Mouse (Mus musculus) embryonic facial prominence, embryonic 13.5 days (tissue): ENCODE measurements around the gene Phykpl. TPM values are rescaled to one million over a fixed set of nuclear protein-coding genes. Genes with fewer than 3 reads are reported as not detected.
"Not testable (repeated sequence)": the region's sequence is repeated elsewhere in the genome, so short reads cannot be mapped to it uniquely, and the experiment has no call there.

ENCODE experiments used
- ATAC-seq: fragments of 200-750 bp; cut with Nextera tagmentation; 2 replicates; pipeline ENCODE4 v1.8.0; 2017; ENCODE audit warnings: low read depth; ENCODE audit not compliant: insufficient number of reproducible peaks, insufficient read depth, low FRiP score, low TSS enrichment
- H3K27ac ChIP-seq: fragments of 300-500 bp; sonication (generic); 2 replicates; pipeline ENCODE4 v1.5.1; 2015; ENCODE audit warnings: moderate library complexity, mild to moderate bottlenecking, inconsistent platforms
- H3K27me3 ChIP-seq: fragments of 300-500 bp; sonication (generic); 2 replicates; pipeline ENCODE4 v1.6.1; 2015; ENCODE audit warnings: mild to moderate bottlenecking, inconsistent platforms
- H3K36me3 ChIP-seq: fragments of 300-500 bp; sonication (generic); 2 replicates; pipeline ENCODE4 v1.6.1; 2015; ENCODE audit warnings: mild to moderate bottlenecking, inconsistent platforms
- H3K4me1 ChIP-seq: fragments of 300-500 bp; sonication (generic); 2 replicates; pipeline ENCODE4 v1.6.1; 2015; ENCODE audit warnings: inconsistent platforms
- H3K4me2 ChIP-seq: fragments of 300-500 bp; sonication (generic); 2 replicates; pipeline ENCODE4 v1.6.1; 2015; ENCODE audit warnings: moderate library complexity, mild to moderate bottlenecking, inconsistent platforms
- H3K4me3 ChIP-seq: fragments of 300-500 bp; sonication (generic); 2 replicates; pipeline ENCODE4 v1.5.1; 2015; ENCODE audit warnings: mild to moderate bottlenecking, inconsistent platforms
- H3K9ac ChIP-seq: fragments of 300-500 bp; sonication (generic); 2 replicates; pipeline ENCODE4 v1.6.1; 2015; ENCODE audit warnings: mild to moderate bottlenecking, inconsistent platforms
- H3K9me3 ChIP-seq: fragments of 300-500 bp; sonication (generic); 2 replicates; pipeline ENCODE4 v1.6.1; 2016; ENCODE audit warnings: inconsistent platforms
- WGBS: fragments of 180-500 bp; shearing (Covaris S2); methylation state at CpG from one replicate; pipeline ENCODE4 v1.1.7; 2015; ENCODE audit warnings: mixed read lengths; 5-methylcytosine and 5-hydroxymethylcytosine counted together
- polyA plus RNA-seq: library from polyadenylated mRNA; unstranded; fragments of >200 nt; fragmentation: Nextera tagmentation; extraction: Ambion mirVana; gene quantifications from 2 replicates; pipeline ENCODE4 v1.2.1, GENCODE M21; 2015

Phykpl gene
- polyA plus RNA-seq, 1 experiment from 2014 or later: 19.0 TPM

DNA sequence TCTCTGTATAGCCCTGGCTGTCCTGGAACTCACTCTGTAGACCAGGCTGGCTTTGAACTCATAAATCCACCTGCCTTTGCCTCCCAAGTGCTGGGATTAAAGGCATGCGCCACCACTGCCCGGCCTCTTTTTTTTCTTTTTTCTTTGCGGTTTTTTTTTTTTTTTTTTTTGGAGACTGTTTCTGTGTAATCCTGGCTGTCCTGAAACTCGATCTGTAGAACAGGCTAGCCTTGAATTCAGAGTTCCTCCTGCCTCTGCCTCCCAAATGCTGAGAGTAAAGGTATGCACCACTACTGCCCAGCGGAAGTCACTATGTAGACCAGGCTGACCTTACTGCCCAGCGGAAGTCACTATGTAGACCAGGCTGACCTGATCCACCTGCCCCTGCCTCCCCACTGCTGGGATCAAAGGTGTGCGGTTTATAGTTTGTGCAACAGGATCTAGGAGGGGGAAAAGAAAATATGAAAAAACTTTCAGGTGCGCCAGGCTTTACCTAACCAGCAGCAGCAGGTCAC, 34.4 kb downstream of the Phykpl start:
- H3K27ac ChIP-seq: no peak overlapping the region

DNA sequence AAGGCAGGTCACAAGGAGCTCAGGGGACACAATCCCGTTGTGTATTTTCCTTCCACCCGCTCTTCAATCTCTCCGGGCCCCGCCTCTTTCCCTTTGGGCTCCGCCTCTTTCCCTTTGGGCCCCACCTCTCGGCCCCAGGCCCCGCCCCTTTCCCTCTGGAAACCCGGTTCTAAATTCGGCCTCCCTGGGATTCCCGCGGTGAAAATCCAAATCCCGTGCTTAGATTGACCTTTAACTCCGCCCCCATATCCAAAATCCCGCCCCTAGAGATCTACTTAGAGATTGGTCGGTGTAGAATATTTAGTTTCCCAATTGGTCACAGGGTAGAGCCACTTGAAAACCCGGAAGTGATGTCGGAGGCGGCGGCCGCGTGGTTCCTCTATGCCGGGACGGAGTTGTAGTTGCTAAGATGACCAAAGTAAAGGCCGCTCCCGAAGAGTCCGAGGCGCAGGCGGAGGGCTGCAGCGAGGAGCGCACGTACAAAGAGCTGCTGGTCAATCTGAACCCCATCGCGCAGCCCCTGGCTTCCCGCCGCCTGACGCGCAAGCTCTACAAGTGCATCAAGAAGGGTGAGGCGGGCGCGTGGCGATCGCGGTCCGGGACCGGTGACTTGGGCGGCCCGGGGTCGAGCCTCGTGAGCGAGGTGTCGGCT, 35.0 kb downstream of the Phykpl start, which contains the start of gene Nhp2:
Gene Nhp2, plus strand, starts transcription at position 327 of the 652 bp plus-strand sequence.
- Histone ChIP-seq H3K36me3 (peaks cover 34% of the 10 kb centered on the region), H3K27me3 (no peaks in the 10 kb centered on the region), H3K9ac (peak within 1 kb of the TSS; percentile 80), H3K4me2 (peak within 1 kb of the TSS; percentile 72), H3K9me3 (no peaks in the 10 kb centered on the region), H3K27ac (no peak within 1 kb of the TSS), H3K4me1 (peaks cover 28% of the 10 kb centered on the region), H3K4me3 (peak within 1 kb of the TSS; percentile 83)
- WGBS: under 1% methylated on average over 51 of the region's 51 CpGs
- peak; percentile 89 for ATAC-seq

More for the DNA sequence above, 34.4 kb downstream of the Phykpl start:
- Histone ChIP-seq H3K4me3 (peak overlapping the region; percentile 83), H3K4me1 (peaks cover 31% of the 10 kb centered on the region), H3K9me3 (no peaks in the 10 kb centered on the region), H3K36me3 (peaks cover 28% of the 10 kb centered on the region), H3K4me2 (peak overlapping the region; percentile 72), H3K9ac (peak overlapping the region; percentile 80; the same call in 1 of the 2 replicates), H3K27me3 (no peaks in the 10 kb centered on the region)
- 58% methylated on average over 8 of the region's 8 CpGs for WGBS
- no peak for ATAC-seq

DNA sequence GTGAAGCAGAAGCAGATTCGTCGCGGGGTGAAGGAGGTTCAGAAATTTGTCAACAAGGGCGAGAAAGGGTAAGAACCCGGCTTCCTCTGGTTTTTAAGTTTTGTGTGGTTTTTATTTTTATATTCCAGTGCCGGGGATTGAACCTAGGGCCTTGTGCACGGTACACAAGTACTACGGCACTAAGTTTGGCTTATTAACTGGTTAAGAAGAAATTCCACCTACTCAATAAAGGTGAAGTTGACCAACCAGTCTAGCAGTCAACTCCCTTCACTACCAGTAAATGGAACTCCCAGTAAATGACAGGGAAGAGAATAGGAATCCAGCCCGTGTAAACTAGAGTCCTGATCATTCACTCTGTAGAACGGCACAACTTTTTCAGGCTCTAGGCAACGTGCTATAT, 35.5 kb downstream of the Phykpl start:
- 1% methylated on average over 11 of the region's 11 CpGs for WGBS
- no peak overlapping the region for H3K27ac ChIP-seq

DNA sequence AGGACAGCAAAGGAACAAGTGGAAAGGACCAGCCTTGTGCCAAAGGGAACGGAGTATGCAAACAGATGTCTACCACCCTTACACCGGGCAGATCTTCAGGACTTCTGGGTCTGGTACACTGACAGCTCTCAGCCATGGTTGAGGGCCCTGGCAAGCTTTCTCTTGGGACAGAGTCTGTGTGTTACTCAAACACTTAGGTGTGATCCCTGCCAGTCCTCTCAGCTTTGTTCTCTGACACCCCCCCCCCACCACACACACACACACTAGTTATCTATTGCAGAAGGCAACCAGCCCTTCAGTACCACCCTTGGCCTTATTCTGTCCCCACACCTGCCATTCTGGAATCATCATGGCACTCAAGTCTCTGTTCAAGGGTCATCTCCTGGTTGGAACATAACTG, 37.2 kb downstream of the Phykpl start:
- H3K36me3 ChIP-seq: peaks cover 54% of the 10 kb centered on the region
- no peaks in the 10 kb centered on the region for H3K9me3 ChIP-seq
- H3K4me2 ChIP-seq: no peak overlapping the region
- peaks cover 13% of the 10 kb centered on the region for H3K4me1 ChIP-seq
- H3K27me3 ChIP-seq: no peaks in the 10 kb centered on the region
- WGBS: 90% methylated on average over 2 of the region's 2 CpGs
- H3K9ac ChIP-seq: no peak overlapping the region
- ATAC-seq: no peak
- H3K4me3 ChIP-seq: no peak overlapping the region
- H3K27ac ChIP-seq: no peak overlapping the region

More for the DNA sequence above, 35.5 kb downstream of the Phykpl start:
- no peaks in the 10 kb centered on the region for H3K27me3 ChIP-seq
- peak overlapping the region; percentile 83 for H3K4me3 ChIP-seq
- peak overlapping the region; percentile 80 for H3K9ac ChIP-seq
- H3K4me2 ChIP-seq: peak overlapping the region; percentile 72
- peaks cover 39% of the 10 kb centered on the region for H3K36me3 ChIP-seq
- no peaks in the 10 kb centered on the region for H3K9me3 ChIP-seq
- H3K4me1 ChIP-seq: peaks cover 23% of the 10 kb centered on the region
- ATAC-seq: no peak

DNA sequence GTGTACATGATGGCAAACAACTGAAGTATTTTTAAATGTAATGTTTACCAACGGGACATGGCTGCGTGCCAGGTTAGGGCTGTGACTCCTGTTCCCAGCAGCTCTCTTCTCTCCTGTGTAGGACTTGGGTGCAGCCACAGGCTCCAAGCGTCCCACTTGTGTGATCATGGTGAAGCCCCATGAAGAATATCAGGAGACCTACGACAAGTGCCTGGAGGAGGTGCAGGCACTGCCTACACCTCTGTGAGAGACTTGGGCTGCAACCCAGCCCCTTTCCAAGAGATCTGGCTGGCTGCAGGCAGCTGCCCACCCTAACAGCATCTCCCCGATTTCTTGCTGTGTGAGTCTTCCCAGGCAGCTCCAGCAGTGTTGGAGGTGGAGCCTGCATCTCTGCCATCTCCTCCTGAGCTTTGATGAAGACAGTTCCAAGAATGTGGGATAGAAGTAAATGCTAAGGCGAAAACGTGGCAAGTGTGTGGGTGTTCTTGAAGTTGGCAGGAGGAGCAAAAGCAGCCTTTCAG, 38.5 kb downstream of the Phykpl start:
- ATAC-seq: no peak
- no peaks in the 10 kb centered on the region for H3K27me3 ChIP-seq
- H3K4me1 ChIP-seq: peaks cover 13% of the 10 kb centered on the region
- 82% methylated on average over 7 of the region's 7 CpGs for WGBS
- no peak overlapping the region for H3K4me2 ChIP-seq
- H3K27ac ChIP-seq: no peak overlapping the region
- no peak overlapping the region for H3K4me3 ChIP-seq
- no peak overlapping the region for H3K9ac ChIP-seq
- no peaks in the 10 kb centered on the region for H3K9me3 ChIP-seq
- peaks cover 67% of the 10 kb centered on the region for H3K36me3 ChIP-seq

DNA sequence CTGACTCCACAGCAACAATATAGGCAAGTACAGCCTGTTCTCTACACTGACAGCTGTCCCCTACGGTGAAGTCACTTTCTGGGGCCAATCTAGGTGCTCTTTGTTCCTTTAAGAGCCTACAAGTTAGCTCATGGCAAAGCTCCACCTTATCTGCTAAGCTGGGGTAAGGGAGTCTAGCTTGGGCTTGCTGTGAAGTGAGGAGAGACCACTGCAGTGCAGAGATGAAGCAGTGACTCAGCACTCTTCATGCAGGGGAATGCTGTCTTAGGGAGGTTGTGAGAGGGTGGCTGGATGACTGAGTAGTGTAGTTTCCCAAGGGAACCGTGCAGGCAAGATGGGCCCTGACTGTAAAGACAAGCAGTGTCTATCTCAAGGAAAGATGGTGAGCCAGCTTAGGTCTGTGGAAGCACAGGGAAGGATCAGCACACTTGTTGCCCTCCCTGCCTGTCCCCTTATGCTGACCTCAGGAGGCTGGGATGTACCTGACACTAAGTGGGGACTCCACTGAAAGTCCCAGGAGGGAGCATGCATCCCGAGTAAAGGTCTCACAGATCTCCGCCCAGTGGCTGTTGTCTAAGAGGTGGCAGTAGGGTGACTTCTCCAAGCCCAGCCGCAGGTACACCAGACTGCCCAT, 40.7 kb downstream of the Phykpl start:
- H3K36me3 ChIP-seq: peaks cover 79% of the 10 kb centered on the region
- no peak overlapping the region for H3K27ac ChIP-seq
- H3K9me3 ChIP-seq: no peaks in the 10 kb centered on the region
- no peaks in the 10 kb centered on the region for H3K27me3 ChIP-seq
- H3K9ac ChIP-seq: 0 out of 2 replicates have a peak overlapping the region, but pooled peaks have one; percentile 16
- 83% methylated on average over 5 of the region's 5 CpGs for WGBS
- no peak for ATAC-seq
- peaks cover 11% of the 10 kb centered on the region for H3K4me1 ChIP-seq
- no peak overlapping the region for H3K4me3 ChIP-seq
- no peak overlapping the region for H3K4me2 ChIP-seq

DNA sequence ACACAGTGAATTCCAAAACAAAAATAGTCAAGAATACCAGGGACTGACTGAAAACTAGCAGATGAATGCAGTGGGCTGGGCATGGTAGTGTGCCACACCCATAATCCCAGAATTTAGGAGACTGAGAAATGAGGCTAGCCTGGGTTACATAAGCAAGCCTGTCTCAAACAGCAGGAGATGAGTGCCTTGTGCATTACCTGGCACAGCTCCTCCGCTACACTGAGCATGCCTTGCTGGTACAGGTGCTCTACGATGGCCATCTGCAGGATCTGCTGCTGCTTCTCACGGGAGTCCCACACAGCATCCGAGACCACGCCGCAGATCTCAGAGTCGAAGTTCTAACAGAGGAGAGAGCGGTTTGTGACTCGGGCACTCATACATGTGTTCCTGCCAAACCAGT, 42.9 kb downstream of the Phykpl start:
- no peaks in the 10 kb centered on the region for H3K9me3 ChIP-seq
- no peak overlapping the region for H3K27ac ChIP-seq
- WGBS: 92% methylated on average over 9 of the region's 9 CpGs
- no peak overlapping the region for H3K4me2 ChIP-seq
- no peak for ATAC-seq
- H3K4me3 ChIP-seq: no peak overlapping the region
- no peaks in the 10 kb centered on the region for H3K4me1 ChIP-seq
- H3K36me3 ChIP-seq: peaks cover 67% of the 10 kb centered on the region
- H3K27me3 ChIP-seq: no peaks in the 10 kb centered on the region
- H3K9ac ChIP-seq: no peak overlapping the region

DNA sequence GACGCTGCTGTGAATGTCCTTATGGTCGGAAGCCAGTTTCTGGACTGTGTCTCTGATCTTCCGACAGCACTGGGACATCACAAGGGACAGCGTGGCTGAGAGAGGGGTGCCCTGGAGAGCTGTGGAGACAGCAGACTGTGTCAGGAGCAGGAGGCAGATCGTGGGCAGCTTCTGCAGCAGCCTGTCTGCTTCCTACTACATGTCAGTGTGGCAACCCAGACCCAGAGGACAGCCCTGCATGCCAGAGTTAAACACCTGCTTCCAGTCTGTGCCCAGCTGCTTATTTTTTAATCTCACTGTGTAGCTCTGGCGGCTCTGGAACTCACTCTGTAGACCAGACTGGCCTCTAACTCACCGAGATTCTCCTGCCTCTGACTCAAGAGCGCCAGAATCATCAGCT, 43.4 kb downstream of the Phykpl start:
- H3K4me1 ChIP-seq: no peaks in the 10 kb centered on the region
- no peak overlapping the region for H3K27ac ChIP-seq
- H3K4me3 ChIP-seq: no peak overlapping the region
- 84% methylated on average over 8 of the region's 8 CpGs for WGBS
- H3K4me2 ChIP-seq: no peak overlapping the region
- H3K36me3 ChIP-seq: peaks cover 62% of the 10 kb centered on the region
- H3K9me3 ChIP-seq: no peaks in the 10 kb centered on the region
- no peak overlapping the region for H3K9ac ChIP-seq
- ATAC-seq: no peak
- H3K27me3 ChIP-seq: no peaks in the 10 kb centered on the region

DNA sequence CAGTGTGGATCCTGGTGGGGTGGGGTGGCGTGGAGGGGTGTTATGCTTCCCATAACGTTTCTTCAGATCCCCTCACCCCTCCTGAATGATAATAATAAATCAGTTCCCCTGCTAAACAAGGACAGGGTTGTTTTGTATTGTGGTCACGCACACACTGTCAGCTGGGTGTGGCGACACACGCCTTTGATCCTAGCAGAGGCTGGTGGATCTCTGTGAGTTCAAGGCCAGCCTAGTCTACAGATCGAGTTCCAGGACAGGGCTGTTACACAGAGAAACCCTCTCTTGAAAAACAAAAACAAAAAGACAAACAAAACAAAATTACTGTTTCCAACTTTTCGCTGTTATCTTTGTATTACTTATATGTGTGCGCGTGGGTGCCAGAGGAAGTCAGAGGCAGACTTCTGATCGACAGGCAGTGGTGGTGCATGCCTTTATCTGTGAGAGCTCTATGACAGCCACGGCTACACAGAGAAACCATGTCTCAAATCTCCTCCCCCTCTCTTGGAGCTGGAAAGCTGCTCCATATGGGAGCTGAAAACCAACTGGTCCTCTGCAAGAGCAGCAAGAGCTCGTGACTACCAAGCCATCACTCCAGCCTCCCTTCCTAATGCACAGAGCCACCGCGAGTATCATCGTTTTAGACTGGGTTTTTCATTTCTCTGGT, 45.2 kb downstream of the Phykpl start:
- Histone ChIP-seq H3K9me3 (no peaks in the 10 kb centered on the region), H3K27ac (no peak overlapping the region), H3K4me1 (peaks cover 7% of the 10 kb centered on the region), H3K4me3 (no peak overlapping the region), H3K4me2 (no peak overlapping the region), H3K36me3 (peaks cover 43% of the 10 kb centered on the region), H3K9ac (no peak overlapping the region), H3K27me3 (no peaks in the 10 kb centered on the region)
- WGBS: 84% methylated on average over 15 of the region's 15 CpGs
- no peak for ATAC-seq

DNA sequence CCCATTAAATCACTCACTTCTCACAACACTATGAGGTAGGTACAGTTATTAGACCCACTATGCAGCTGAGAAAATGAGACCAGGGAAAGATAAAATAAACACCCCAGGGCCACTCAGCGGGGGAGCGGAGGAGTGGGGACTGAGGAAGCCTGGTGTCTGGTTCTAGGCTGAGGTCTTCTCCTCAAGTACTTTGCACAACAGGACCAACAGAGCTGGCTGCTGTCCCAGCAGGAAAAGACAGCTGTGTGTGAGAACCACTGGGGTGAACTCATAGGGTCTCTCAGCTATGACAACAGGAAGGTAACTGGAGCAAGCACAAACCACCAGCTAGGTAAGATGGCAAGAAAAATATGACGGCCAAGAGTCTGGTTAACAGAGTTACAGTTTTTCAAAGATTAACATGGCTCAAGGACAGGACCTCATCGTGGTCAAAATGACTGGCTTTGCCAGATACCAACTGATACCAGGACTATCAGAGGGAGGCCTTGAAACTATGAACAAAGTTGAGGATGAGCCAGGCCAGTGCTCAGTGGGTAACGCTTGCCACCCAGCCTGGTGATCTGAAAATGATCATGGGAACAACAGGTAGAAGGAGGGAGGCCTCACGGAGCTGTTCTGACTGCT, 47.7 kb downstream of the Phykpl start:
- Histone ChIP-seq H3K36me3 (peaks cover 20% of the 10 kb centered on the region), H3K4me2 (no peak overlapping the region), H3K4me3 (no peak overlapping the region), H3K27ac (no peak overlapping the region), H3K9ac (0 out of 2 replicates have a peak overlapping the region, but pooled peaks have one; percentile 8), H3K4me1 (peaks cover 16% of the 10 kb centered on the region), H3K27me3 (no peaks in the 10 kb centered on the region), H3K9me3 (no peaks in the 10 kb centered on the region)
- no peak for ATAC-seq
- 84% methylated on average over 6 of the region's 6 CpGs for WGBS

DNA sequence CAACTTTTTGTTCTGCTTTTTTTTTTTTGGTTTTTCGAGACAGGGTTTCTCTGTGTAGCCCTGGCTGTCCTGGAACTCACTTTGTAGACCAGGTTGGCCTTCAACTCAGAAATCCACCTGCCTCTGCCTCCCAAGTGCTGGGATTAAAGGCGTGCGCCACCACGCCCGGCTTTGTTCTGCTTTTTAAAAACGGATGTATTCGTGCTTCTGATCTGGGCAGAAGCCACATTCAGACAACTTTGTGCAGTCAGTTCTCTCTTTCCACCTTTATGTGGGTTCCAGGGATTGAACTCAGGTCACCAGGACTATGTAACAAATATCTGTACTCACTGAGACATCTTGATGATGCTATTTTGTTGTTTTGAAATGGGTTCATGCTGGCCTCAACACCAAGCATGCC, 48.6 kb downstream of the Phykpl start:
- peaks cover 11% of the 10 kb centered on the region; the same call in 1 of the 2 replicates for H3K36me3 ChIP-seq
- H3K9me3 ChIP-seq, H3K27ac ChIP-seq, ATAC-seq, H3K27me3 ChIP-seq, H3K9ac ChIP-seq, H3K4me2 ChIP-seq, H3K4me3 ChIP-seq: not testable (repeated sequence)
- 94% methylated on average over 7 of the region's 7 CpGs for WGBS
- peaks cover 23% of the 10 kb centered on the region for H3K4me1 ChIP-seq
